Mouse (Mus musculus) layer of hippocampus, adult 2 months (tissue): ENCODE measurements around the gene Rps6kb2. TPM values are rescaled to one million over a fixed set of nuclear protein-coding genes. Genes with fewer than 3 reads are reported as not detected.
A peak's percentile ranks its signal among the peaks of the same experiment; 100 is the strongest.
"Not testable (repeated sequence)": the region's sequence is repeated elsewhere in the genome, so short reads cannot be mapped to it uniquely, and the experiment has no call there.

ENCODE experiments used
- DNase-seq, 2 experiments: peaks; one replicate each; pipeline ENCODE4 v3.0.0; 2022; ENCODE audit warnings: low spot score in 2 of 2
- H3K27ac ChIP-seq: fragments of 200-600 bp; 2 replicates; pipeline ENCODE4 v1.8.1; 2022
- H3K4me3 ChIP-seq: fragments of 200-600 bp; 2 replicates; pipeline ENCODE4 v1.8.1; 2022; ENCODE audit warnings: mild to moderate bottlenecking
- CTCF ChIP-seq: fragments of 200-600 bp; conservative IDR thresholded peaks from 2 replicates; pipeline ENCODE4 v1.8.1; 2022; ENCODE audit warnings: antibody characterized with exemption, mild to moderate bottlenecking, moderate library complexity
- total RNA-seq, 2 experiments: library from RNA; stranded (reverse); gene quantifications; 2 replicates each; pipeline ENCODE4 v1.2.3; 2021

The Rps6kb2 gene
- total RNA-seq, 2 experiments from 2014 or later = 42.5 to 47.9 TPM

DNA sequence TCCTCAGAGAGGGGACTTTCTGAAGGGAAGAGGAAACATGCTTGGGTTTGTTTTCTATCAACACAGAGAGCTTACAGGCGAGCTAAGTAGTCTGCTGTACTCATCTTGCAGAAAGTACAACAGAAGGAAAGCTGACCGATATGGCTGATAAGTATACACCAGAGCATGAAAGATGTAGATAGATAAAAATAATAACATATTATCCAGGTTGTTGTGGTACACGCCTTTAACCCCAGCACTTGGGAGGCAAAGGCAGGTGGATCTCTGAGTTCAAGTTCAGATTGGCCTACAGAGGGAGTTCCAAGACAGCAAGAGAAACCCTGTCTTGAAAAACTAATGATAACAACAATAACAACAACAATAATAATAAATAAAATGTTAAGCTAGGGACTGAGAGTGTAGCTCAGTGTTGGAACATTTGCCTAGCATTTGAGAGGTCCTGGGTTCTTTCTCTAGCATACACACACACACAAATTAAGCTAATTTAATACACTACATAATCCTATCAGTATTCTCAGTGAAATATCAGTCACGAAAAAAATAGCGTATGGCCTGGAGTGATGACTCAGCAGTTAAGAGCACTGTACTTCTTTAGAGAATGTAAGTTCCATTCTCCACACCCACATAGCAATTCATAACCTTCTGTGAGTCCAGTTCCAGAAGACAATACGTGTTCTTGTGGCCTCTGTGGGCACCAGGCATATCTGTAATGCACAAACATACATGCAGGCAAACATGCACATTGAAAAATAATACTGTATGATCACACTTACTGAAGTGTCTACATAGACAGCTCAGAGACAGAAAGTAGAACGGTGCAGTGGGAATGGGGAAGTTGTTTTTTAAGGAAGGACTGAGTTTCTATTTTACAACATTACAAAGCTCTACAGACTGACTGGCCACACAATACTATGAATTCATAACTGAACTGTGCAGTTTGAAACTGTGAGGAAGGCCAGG lies 40.5 kb downstream of the Rps6kb2 start:
- 0 out of 2 replicates have a peak, but pooled peaks have one; percentile 18 for TF ChIP-seq CTCF

DNA sequence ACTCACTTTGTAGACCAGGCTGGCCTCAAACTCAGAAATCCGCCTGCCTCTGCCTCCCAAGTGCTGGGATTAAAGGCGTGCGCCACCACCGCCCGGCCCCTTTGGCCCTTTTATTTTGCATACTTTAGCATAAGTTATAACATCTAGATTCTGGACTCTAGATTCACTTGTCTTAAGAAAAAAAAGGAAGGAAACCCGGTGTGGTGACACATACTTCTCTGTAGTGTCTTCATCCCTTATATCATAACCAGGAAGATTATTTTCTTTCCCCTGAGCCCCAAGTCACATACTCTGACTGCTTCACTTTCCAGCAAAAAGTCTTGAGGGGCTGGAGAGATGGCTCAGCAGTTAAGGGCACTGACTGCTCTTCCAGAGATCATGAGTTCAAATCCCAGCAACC lies 41.3 kb downstream of the Rps6kb2 start:
- peak overlapping the region; percentile 97; the same call in 1 of the 2 replicates for H3K27ac ChIP-seq
- not testable (repeated sequence) for H3K4me3 ChIP-seq, DNase-seq

More for the DNA sequence above, 40.5 kb downstream of the Rps6kb2 start:
- Histone ChIP-seq H3K27ac (0 out of 2 replicates have a peak overlapping the region, but pooled peaks have one; percentile 18), H3K4me3 (no peak overlapping the region)
- DNase-seq = no peak

DNA sequence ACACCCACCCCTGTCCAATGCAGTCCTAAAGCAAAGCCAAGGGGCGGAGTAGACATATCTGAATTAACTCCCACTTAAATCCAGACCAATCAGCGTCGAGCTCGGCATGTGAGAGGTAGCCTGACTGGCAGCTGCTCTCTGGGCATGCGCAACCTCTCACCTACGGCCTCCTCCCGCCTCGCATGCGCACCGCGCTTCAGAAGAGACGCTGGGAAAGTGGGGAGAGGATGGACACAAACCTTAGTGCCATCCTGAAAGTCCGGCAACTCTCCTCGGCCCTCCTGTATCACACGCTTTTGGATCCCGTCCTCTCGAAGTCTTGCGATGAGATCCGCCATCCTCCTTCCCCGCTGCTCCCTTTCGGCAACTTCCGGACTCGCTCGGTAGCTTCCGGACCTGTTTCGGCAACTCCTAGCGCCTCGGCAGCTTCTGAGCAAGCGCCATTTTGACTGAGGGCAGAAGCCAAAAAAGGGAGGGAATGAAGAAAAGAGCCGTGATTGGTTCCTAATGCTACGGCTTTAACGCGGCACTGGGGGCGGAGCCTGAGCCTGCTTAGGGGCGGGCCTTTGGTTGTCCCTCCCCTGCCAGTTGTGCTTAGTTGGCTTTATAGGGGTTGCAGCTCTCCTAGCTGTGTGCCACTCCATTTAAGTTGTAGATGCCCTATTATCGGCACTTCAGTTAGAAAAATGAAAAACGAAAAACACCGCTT lies 41.9 kb downstream of the Rps6kb2 start:
- TF ChIP-seq CTCF = no peak
- DNase-seq = peak; percentile 97 to 98
- Histone ChIP-seq H3K27ac (peak overlapping the region; percentile 97; the same call in 1 of the 2 replicates), H3K4me3 (peak overlapping the region; percentile 60)

DNA sequence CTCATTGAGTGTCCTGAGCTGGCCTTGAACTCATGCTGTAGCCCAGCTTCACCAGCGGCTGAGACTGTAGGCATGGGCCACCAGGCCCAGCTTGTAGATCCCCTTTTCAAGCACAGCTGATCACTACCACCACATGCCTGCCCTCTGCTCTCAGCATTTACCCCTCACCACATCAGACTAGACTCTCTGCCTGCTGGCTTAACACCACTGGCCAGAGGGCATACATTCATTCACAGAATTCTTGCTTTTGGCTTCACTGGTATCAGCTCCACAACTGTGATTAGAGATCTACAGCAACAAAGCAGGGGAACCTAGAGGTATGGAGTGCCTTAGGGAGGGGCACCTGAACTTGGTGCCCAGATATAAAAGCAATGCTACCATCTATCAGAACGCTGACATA lies 42.7 kb downstream of the Rps6kb2 start:
- Histone ChIP-seq H3K4me3 (peak overlapping the region; percentile 60), H3K27ac (peak overlapping the region; percentile 97; the same call in 1 of the 2 replicates)
- no peak for DNase-seq
- no peak for TF ChIP-seq CTCF

DNA sequence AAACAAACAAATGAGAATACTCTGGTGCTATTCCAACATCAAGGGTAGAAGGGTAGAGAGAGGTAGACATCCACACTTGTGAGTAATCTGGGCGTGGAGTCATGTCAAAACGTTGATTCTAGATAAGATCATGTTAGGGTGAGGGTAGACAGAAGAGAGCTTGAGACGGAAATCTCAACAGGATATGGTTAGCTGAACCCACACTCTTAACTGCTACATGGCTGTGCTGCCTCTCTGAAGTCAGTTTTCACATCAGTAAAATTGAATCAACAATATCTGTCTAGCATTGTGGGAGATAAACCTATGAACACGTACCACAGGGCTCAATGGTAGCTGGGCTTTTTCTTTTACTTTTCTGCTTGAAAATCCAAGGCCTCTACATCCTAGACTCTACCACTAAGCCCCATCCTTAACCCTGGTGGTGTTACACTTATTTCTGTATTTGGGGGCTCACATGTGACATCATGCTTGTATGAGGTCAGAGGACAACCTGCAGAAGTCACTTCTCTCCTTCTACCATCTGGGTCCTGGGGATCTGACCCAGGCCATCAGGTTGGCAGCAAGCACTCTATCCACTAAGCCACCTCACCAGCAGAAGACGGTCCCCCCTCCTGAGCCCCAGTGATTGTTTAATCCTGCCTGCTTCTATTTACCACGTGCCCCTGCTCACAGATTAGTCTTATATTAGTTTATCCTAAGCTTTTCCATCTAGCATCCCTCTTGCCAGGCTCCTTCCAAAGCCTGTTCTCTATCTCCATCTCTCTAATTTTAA lies 43.3 kb downstream of the Rps6kb2 start:
- Histone ChIP-seq H3K4me3 (no peak overlapping the region; the same call in 1 of the 2 replicates), H3K27ac (no peak overlapping the region; the same call in 1 of the 2 replicates)
- no peak for DNase-seq
- no peak for TF ChIP-seq CTCF

DNA sequence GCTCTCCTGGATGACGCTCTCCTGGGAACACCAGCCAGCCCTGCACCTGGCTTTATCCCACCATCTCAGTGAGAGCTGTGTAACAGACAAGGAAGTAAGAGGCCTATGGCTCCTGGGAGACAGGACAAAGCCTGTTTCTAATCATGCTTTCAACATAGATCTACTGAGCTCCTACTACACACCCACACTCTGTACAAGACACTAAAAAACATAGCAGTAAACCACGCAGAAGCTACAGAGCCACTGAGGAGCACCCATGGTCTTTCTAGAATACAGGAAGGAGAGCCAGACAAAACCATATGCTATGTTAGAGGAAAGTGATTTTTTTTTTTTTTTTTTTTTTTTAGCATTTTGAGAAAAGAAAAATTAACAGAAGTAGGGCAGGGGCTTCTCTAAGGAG lies 44.8 kb downstream of the Rps6kb2 start:
- Histone ChIP-seq H3K4me3 (no peak overlapping the region), H3K27ac (peak overlapping the region; percentile 61; the same call in 1 of the 2 replicates)
- no peak for TF ChIP-seq CTCF
- DNase-seq = no peak

DNA sequence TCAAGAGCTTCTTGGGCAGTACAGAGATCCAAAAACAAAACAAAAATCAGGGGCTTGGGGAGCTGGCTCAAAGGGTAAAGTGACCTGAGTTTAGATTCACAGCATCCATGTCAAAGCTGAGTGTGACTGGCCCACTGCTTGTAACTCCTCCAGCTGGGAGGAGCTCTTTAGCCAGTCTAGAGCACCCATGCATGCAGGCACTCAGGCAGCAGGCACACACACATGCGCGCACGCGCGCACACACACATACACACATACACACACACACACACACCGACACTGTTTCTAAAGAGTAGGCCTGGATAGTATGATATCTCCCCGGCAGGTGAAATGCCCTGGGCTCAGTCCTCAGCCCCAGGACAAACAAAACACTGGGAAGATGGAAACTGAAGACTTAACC lies 46.1 kb downstream of the Rps6kb2 start:
- no peak for DNase-seq
- Histone ChIP-seq H3K27ac (no peak overlapping the region), H3K4me3 (no peak overlapping the region)
- TF ChIP-seq CTCF = no peak

DNA sequence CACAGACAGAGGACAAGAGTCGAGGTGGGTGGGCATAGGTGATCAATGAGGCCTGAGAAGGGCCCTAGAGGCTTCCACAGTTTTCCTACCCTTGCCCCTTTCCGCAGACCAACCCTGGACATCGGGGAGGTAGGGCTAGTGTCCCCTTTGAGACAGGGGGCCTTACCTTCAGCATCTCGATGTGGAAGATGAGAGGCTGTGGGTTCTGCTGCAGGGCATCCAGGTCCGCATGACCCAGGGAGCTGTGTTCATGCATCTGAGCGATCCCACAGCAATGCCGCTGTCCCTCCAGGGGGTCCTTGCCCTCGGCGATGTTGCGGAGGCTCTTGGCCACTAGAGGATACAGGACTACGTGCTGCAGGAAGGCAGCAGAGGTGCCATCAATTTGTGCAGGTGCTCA lies 47.3 kb downstream of the Rps6kb2 start:
- no peak for DNase-seq

DNA sequence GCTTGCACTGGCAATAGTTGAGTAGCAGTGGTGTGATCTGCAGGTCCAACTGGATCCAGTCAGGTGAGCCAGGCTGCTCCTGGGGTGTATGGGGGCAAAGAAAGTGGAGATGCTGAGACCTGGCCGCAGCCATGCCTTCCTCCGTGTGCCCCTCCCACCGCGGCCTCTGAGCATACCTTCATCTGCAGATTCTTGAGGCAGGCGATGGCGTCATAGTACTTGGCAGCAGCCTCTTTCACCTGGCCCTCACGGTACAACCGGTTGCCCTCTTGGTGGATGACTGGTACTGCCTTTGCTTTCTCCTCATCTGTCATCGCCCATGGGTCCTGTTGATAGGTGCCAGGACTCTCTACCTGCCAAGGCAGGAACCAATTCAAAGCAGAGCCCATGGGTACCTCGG lies 48.0 kb downstream of the Rps6kb2 start:
- Histone ChIP-seq H3K27ac (no peak overlapping the region), H3K4me3 (no peak overlapping the region)
- TF ChIP-seq CTCF = no peak
- no peak for DNase-seq

More for the DNA sequence above, 47.3 kb downstream of the Rps6kb2 start:
- Histone ChIP-seq H3K4me3 (no peak overlapping the region), H3K27ac (no peak overlapping the region)
- no peak for TF ChIP-seq CTCF

DNA sequence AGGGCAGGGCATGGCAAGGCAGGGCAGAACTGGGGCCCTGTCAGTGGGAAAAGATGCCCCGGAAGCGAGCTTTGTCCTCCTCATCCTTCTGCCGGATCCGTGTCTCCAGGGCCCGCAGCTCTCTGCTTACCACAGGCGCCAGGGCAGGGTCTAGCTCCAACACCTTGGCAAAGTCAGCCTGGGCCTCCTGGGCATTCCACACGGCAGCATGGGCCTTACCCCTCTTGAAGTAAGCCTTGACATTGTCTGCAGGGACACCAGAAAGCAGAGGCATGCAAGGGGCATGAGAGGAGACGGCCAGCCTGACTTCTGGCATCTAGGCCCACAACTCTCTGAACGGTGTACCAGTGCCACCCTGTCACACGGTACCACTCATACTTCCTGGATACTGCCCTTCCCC lies 48.6 kb downstream of the Rps6kb2 start:
- no peak for DNase-seq
- no peak overlapping the region for H3K4me3 ChIP-seq
- H3K27ac ChIP-seq = no peak overlapping the region
- TF ChIP-seq CTCF = no peak

DNA sequence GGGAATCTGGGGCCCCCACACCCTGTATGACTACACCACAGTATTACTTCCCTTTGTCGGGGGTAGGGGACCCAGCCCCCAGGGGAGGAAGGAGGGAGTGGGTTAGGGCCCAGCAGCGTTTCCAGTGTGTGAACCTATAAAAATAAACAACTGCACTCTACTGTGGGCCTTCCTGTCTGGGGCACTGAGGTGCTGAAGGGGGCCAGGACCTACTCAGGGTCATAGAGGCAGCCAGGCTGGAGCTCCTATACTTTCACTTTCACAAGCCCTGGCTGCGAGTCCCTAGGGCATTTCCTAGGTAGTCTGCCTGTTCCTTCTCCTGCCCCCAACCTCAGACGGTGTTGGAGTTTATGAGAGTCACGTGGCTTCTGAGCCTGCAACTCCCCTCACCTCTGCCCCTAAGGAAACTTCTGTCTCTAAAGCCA lies 49.3 kb downstream of the Rps6kb2 start:
- peak overlapping the region; percentile 79 for H3K27ac ChIP-seq
- no peak for TF ChIP-seq CTCF

DNA sequence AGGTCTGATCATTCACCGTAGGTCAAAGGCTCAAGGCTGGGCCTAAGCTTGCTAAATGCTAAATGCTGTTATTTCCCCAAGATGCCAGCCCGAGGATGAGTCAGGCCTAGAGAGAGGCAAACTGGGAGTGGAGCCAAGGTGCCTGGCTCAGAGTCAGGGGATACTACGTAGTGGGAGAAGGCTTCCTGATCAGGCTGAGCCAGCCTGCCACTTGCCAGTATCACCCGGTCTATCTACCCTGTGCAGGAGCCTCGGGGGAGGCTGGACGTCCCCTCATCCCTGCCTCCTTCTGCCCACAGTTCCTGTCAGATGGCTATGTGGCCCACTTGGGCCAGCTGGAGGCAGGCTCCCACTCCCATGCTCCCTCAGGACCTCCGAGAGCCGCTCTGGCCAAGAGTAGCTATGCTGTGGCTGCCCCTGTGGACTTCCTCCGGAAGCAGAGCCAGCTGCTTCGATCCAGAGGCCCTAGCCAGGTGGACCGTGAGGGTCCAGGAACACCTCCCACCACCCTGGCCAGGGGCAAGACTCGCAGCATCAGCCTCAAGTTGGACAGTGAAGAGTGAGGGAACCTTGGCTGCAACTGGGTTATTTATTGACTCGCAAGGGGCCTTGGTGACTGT lies 49.9 kb downstream of the Rps6kb2 start:
- peak; percentile 81 to 88 for DNase-seq
- TF ChIP-seq CTCF = no peak
- Histone ChIP-seq H3K27ac (peak overlapping the region; percentile 79), H3K4me3 (no peak overlapping the region)

More for the DNA sequence above, 49.3 kb downstream of the Rps6kb2 start:
- DNase-seq = no peak
- no peak overlapping the region for H3K4me3 ChIP-seq
